Mouse (Mus musculus) retina, adult 2 months (tissue): ENCODE measurements at regions not wholly inside any gene's neighbourhood (a gene's known extent, or its start where the extent isn't known, plus 50 kb on each side); places are given as distances from the start of the nearest gene placed in this dataset.
"Not testable (repeated sequence)": the region's sequence is repeated elsewhere in the genome, so short reads cannot be mapped to it uniquely, and the experiment has no call there.

ENCODE experiments used
- DNase-seq: peaks from one replicate; pipeline ENCODE4 v3.0.0-alpha.2; 2012; ENCODE audit warnings: low read depth, low spot score

- no peak for DNase-seq
Measured at GRCm38 (mm10) chr2:92664939-92665338, 65.4 kb downstream of the Chst1 start.

- no peak for DNase-seq
Measured at GRCm38 (mm10) chr2:92667192-92667591, 67.7 kb downstream of the Chst1 start.

GRCm38 (mm10) chr2:92667756-92668155 lies 68.2 kb downstream of the Chst1 start:
- DNase-seq: no peak

- not testable (repeated sequence) for DNase-seq
Measured at GRCm38 (mm10) chr2:92669431-92670081, 70.0 kb downstream of the Chst1 start.

GRCm38 (mm10) chr2:92671586-92671985 lies 72.1 kb downstream of the Chst1 start:
- DNase-seq: no peak

GRCm38 (mm10) chr2:92672106-92672505 lies 72.6 kb downstream of the Chst1 start:
- DNase-seq: no peak

- DNase-seq: no peak
Measured at GRCm38 (mm10) chr2:92673064-92673813, 73.7 kb downstream of the Chst1 start.

- no peak for DNase-seq
Measured at GRCm38 (mm10) chr2:92673931-92674330, 74.4 kb downstream of the Chst1 start.

- no peak for DNase-seq
Measured at GRCm38 (mm10) chr2:92675247-92675646, 75.7 kb downstream of the Chst1 start.

GRCm38 (mm10) chr2:92678276-92678930 lies 78.9 kb downstream of the Chst1 start:
- no peak for DNase-seq

- no peak for DNase-seq
Measured at GRCm38 (mm10) chr2:92678999-92679704, 79.6 kb downstream of the Chst1 start.

GRCm38 (mm10) chr2:92682256-92682655 lies 82.7 kb downstream of the Chst1 start:
- no peak for DNase-seq

- no peak for DNase-seq
Measured at GRCm38 (mm10) chr2:92687702-92688101, 88.2 kb downstream of the Chst1 start.

GRCm38 (mm10) chr2:92689203-92689602 lies 89.7 kb downstream of the Chst1 start:
- DNase-seq: no peak

GRCm38 (mm10) chr2:92690304-92690703 lies 90.8 kb downstream of the Chst1 start:
- no peak for DNase-seq

- DNase-seq: no peak
Measured at GRCm38 (mm10) chr2:92691438-92691837, 91.9 kb downstream of the Chst1 start.

- no peak for DNase-seq
Measured at GRCm38 (mm10) chr2:92692623-92693022, 93.1 kb downstream of the Chst1 start.

- DNase-seq: no peak
Measured at GRCm38 (mm10) chr2:92693024-92693423, 93.5 kb downstream of the Chst1 start.

- no peak for DNase-seq
Measured at GRCm38 (mm10) chr2:92694797-92695196, 95.3 kb downstream of the Chst1 start.

GRCm38 (mm10) chr2:92695869-92696268 lies 96.4 kb downstream of the Chst1 start:
- no peak for DNase-seq

- no peak for DNase-seq
Measured at GRCm38 (mm10) chr2:92697721-92698120, 98.2 kb downstream of the Chst1 start.

GRCm38 (mm10) chr2:92699360-92699759 lies 99.9 kb downstream of the Chst1 start:
- no peak for DNase-seq
